Mouse (Mus musculus): Measurements from ENCODE around the gene Gm3676. TPM values are rescaled to one million over a fixed set of nuclear protein-coding genes. Genes with fewer than 3 reads are reported as not detected.

Gene Gm3676
- not detected in 2 replicates for polyA plus RNA-seq (2012; rRNA removed)

DNA sequence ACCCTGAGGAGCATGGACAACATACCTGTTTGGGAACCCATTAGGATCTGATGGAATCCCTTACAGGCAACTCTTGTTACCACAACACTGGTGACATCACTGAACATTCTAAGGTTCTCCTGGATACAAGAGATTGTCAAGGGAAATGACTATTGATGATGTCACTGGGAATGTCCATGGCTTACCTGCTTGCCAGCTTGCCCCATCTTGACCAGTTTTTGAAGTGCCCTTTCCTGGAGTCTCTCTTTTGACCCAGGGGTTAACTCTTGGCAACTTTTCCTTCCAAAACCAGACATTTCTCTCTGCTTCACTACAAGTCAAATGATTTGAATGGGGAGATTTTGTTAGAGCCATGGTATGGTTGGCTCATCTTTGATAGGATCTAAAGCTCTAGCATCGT is at the start of gene Gm3676:
TSS of gene Gm3676 (minus strand) at position 101 of the 400 bp plus-strand sequence.

DNA sequence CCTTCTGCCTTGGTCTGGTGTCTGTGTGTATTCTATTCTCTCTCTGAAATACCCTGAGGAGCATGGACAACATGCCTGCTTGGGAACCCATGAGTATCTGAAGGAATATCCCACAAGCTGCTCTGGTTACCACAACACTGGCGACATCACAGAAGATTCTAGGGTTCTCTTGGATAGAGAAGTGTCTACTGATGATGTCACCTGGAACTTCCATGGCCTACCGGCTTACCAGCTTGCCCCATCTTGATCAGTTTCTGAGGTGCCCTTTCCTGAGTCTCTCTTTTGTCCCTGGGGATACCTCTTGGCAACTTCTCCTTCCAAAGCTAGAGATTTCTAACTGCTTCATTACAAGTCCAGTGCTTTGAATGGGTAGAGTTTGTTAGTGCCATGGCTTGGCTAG is 21.8 kb downstream of the Gm3676 start, which contains the start of gene Gm3072:
TSS of gene Gm3072 (minus strand) at position 101 of the 400 bp plus-strand sequence.

Other genes starting within 250 kb of the Gm3676 start
- not detected in 2 replicates for gene Gm6482, start 238.2 kb downstream of the Gm3676 start, polyA plus RNA-seq (2012; rRNA removed)
- gene Gm7954, start 193.0 kb downstream of the Gm3676 start, polyA plus RNA-seq (2012; rRNA removed): not detected in 2 replicates
- not detected in 2 replicates for gene Gm3486, start 157.0 kb downstream of the Gm3676 start, polyA plus RNA-seq (2012; rRNA removed)
- gene Gm7970, start 90.9 kb downstream of the Gm3676 start, polyA plus RNA-seq (2012; rRNA removed): not detected in 2 replicates
- not detected in 2 replicates for gene 1700049E17Rik2, start 73.3 kb downstream of the Gm3676 start, polyA plus RNA-seq (2012; rRNA removed)
- gene Gm3072, start 21.9 kb downstream of the Gm3676 start, polyA plus RNA-seq (2012; rRNA removed): not detected in 2 replicates
- gene Gm8068, start 55.4 kb upstream of the Gm3676 start, polyA plus RNA-seq (2012; rRNA removed): not detected in 2 replicates
- gene Gm7929, start 104.1 kb upstream of the Gm3676 start, polyA plus RNA-seq (2012; rRNA removed): not detected in 2 replicates
- gene Gm47189, start 126.0 kb upstream of the Gm3676 start, polyA plus RNA-seq (2012; rRNA removed): not detected in 2 replicates

Data from colon, adult 2 months (tissue).